Mouse (Mus musculus) bone marrow, adult 2 months (tissue): ENCODE measurements at regions not wholly inside any gene's neighbourhood (a gene's known extent, or its start where the extent isn't known, plus 50 kb on each side); places are given as distances from the start of the nearest gene placed in this dataset.

Experiments used
- H3K27ac ChIP-seq: fragments of 200-500 bp; 2 replicates; pipeline ENCODE4 v1.5.1; 2012; ENCODE audit warnings: low read depth, mild to moderate bottlenecking, control low read depth, inconsistent platforms, low read length; ENCODE audit not compliant: control insufficient read depth, poor library complexity, insufficient read depth
- H3K4me1 ChIP-seq: fragments of 200-500 bp; 2 replicates; pipeline ENCODE4 v1.6.1; 2011; ENCODE audit warnings: low read length; ENCODE audit not compliant: control insufficient read depth, insufficient read depth
- H3K4me3 ChIP-seq: fragments of 200-500 bp; replicated peaks from 2 replicates; pipeline ENCODE3; 2011; ENCODE audit warnings: mild to moderate bottlenecking, low read depth, low read length, control low read depth; ENCODE audit not compliant: control insufficient read depth
- CTCF ChIP-seq: fragments of 200-500 bp; IDR thresholded peaks from 2 replicates; pipeline ENCODE4 v1.5.1; 2011; ENCODE audit warnings: low read length, control low read depth; ENCODE audit not compliant: control insufficient read depth, insufficient read depth
- POLR2A ChIP-seq: fragments of 200-500 bp; IDR thresholded peaks from 2 replicates; pipeline ENCODE4 v1.6.1; 2011; ENCODE audit warnings: low read depth, mild to moderate bottlenecking, control low read depth, low read length, borderline replicate concordance; ENCODE audit not compliant: control insufficient read depth
- whole genome bisulfite sequencing: fragments of 180-500 bp; shearing (Covaris S2); methylation state at CpG from one replicate; pipeline ENCODE4 v1.1.7; 2018; 5-methylcytosine and 5-hydroxymethylcytosine counted together

- TF ChIP-seq POLR2A (no peak), CTCF (no peak)
- Histone ChIP-seq H3K27ac (no peak overlapping the region), H3K4me3 (no peak overlapping the region), H3K4me1 (no peaks in the 10 kb centered on the region)
- WGBS, result 78% methylated on average over 5 of the region's 5 CpGs
Observed at GRCm38 (mm10) chr11:24281628-24282027, 203.8 kb downstream of the Bcl11a start.

- TF ChIP-seq POLR2A (no peak), CTCF (no peak)
- Histone ChIP-seq H3K4me3 (no peak overlapping the region), H3K4me1 (no peaks in the 10 kb centered on the region), H3K27ac (no peak overlapping the region)
- WGBS, result 78% methylated on average over 9 of the region's 9 CpGs
Observed at GRCm38 (mm10) chr11:24282556-24282955, 204.7 kb downstream of the Bcl11a start.

DNA sequence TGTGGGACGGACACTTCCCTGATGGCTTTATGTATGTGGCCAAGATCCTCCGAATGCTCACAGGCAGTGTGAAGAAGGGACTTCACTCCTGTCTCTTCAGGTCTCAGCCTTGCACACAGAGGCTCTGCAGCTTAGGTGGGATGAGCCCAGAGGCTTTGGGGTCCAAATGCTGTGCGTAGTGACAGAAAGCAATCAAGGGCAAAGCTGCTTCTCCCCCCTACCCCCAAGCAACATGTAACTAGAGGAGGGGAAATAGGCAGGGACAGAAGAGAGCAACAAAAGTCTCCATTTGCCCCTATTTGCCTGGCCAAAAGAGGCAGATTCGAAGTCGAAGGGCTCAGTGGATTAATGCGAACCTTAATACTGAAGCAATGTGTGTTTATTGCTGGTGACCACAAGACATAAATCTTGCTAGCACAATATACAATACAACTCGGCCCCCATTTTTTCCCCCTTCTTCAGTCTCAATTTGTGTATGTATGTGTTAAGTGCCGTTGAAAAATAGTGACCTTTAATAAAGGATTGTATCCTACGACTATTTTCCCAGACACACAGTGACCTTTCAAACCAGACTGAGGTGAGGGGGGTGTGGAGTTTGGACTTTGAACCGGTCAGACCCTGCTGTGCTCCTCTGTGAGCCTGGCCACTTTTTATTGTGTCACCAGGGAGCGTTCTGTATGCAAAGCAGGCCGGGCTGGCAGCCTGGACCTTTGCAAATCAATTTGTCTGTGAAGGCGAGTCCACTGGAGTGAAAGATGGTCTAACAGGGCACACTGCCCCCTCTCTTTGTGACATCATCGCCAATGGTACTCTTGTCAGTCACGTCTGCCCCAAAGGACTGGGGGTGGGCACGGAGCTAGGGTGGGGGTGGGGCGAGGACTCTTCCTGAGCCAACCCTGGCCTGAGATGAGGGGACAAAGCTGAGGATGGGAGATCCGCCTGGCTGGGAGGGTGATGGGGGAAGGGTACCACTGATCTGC is 208.6 kb downstream of the Bcl11a start:
- H3K4me1 ChIP-seq, result no peaks in the 10 kb centered on the region
- no peak overlapping the region for H3K27ac ChIP-seq
- no peak overlapping the region for H3K4me3 ChIP-seq
- no peak for TF ChIP-seq POLR2A
- WGBS, result 83% methylated on average over 18 of the region's 18 CpGs

DNA sequence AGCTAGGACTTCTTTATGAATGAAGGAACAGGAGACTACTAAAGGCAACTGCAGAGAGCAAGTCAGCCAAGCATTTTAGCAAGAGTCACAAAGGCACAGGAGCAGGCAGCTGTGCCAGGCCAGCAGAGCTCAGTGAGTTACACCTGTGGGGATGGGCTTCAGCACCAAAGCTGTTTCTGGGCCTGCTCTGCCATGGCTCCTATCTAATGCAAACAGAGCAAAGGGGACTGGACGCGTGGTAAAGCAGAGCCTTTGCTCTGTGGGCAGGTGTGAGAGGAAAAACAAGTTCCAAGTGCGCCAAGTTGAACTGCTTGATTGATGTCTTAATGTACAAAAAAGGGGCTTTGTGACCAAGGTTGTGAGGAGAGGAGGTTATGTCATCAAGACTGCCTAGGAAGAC is 215.4 kb downstream of the Bcl11a start:
- 75% methylated on average over 3 of the region's 3 CpGs for WGBS
- TF ChIP-seq CTCF, result no peak
- TF ChIP-seq POLR2A, result no peak
- H3K4me1 ChIP-seq, result peaks cover 2% of the 10 kb centered on the region; the same call in 1 of the 2 replicates
- no peak overlapping the region for H3K27ac ChIP-seq
- H3K4me3 ChIP-seq, result no peak overlapping the region

GRCm38 (mm10) chr11:24293860-24294531 is 216.1 kb downstream of the Bcl11a start:
- Histone ChIP-seq H3K27ac (no peak overlapping the region), H3K4me1 (peaks cover 2% of the 10 kb centered on the region; the same call in 1 of the 2 replicates), H3K4me3 (no peak overlapping the region)
- TF ChIP-seq CTCF, result no peak
- no peak for TF ChIP-seq POLR2A
- WGBS, result 84% methylated on average over 7 of the region's 7 CpGs

- H3K4me3 ChIP-seq, result no peak overlapping the region
- TF ChIP-seq POLR2A (no peak), CTCF (no peak)
- WGBS, result 15% methylated on average over 12 of the region's 12 CpGs
- no peak overlapping the region for H3K27ac ChIP-seq
- H3K4me1 ChIP-seq, result peaks cover 2% of the 10 kb centered on the region; the same call in 1 of the 2 replicates
Observed at GRCm38 (mm10) chr11:24296893-24297624, 219.2 kb downstream of the Bcl11a start.

- TF ChIP-seq POLR2A, result no peak
- no peak for TF ChIP-seq CTCF
- H3K4me3 ChIP-seq, result no peak overlapping the region
- no peak overlapping the region for H3K27ac ChIP-seq
- peaks cover 2% of the 10 kb centered on the region; the same call in 1 of the 2 replicates for H3K4me1 ChIP-seq
- WGBS, result 13% methylated on average over 5 of the region's 5 CpGs
Observed at GRCm38 (mm10) chr11:24297763-24298162, 219.9 kb downstream of the Bcl11a start.

GRCm38 (mm10) chr11:24300351-24300750 is 222.5 kb downstream of the Bcl11a start:
- no peak overlapping the region for H3K27ac ChIP-seq
- 85% methylated on average over 4 of the region's 4 CpGs for WGBS
- H3K4me1 ChIP-seq, result peaks cover 2% of the 10 kb centered on the region; the same call in 1 of the 2 replicates
- H3K4me3 ChIP-seq, result no peak overlapping the region
- TF ChIP-seq POLR2A, result no peak
- TF ChIP-seq CTCF, result no peak
